Mouse (Mus musculus): Measurements from ENCODE around the gene Gpx4. TPM values are rescaled to one million over a fixed set of nuclear protein-coding genes. Genes with fewer than 3 reads are reported as not detected.

Gene Gpx4
- 475 and 534 TPM in 2 replicates for polyA plus RNA-seq (2014; fragmentation: Nextera tagmentation; extraction: Ambion mirVana)

DNA sequence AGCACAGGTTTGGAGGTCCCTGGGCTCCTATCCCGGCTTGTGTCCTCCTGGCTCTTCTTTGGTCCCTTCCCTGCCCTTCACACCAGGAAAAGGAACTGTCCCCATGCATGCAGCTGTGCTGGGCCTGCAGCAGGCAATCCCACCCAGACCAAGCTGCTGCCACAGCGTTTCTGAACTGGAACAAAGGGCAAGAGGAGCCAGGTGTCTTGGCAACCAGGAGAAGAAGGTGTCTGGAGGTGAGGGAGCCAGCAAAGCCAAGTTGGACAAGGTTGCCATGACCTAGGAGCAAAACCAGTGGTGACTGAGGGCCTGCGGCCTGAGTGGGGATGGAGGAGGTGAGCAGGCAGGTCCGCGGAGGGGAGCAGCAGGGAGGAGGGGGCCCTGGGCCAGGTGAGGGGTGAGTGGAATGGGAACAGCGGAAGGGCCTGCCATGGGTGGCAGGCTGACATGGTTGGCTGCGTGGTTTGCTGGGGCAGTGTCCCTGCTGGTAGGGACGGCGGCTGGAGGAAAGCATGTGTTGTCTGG, at the start of gene Gpx4:
TSS of gene Gpx4 (plus strand) at position 126 of the 525 bp plus-strand sequence.
- WGBS = 43% methylated on average over 9 of the region's 9 CpGs
- Histone ChIP-seq H3K4me3 (ENCODE audit: low read depth, low read length) (no peak within 1 kb of the TSS), H3K36me3 (ENCODE audit: control insufficient read depth, insufficient read depth, low read length) (no peaks in the 10 kb centered on the region), H3K27ac (replicated peaks; ENCODE audit: low read depth, low read length) (0 out of 2 replicates have a peak within 1 kb of the TSS, but pooled peaks have one; percentile 47), H3K27me3 (ENCODE audit: control insufficient read depth, insufficient read depth, low read length) (no peaks in the 10 kb centered on the region), H3K4me1 (ENCODE audit: control insufficient read depth, insufficient read depth, low read length) (peaks cover 9% of the 10 kb centered on the region; the same call in 1 of the 2 replicates), H3K4me2 (ENCODE audit: low read depth, severe bottlenecking) (no peak within 1 kb of the TSS), H3K9me3 (ENCODE audit: control insufficient read depth, low read length) (no peaks in the 10 kb centered on the region), H3K9ac (ENCODE audit: low read length) (no peak within 1 kb of the TSS)
- DNase-seq (ENCODE audit: low spot score) (no peak), ATAC-seq (ENCODE audit: insufficient number of reproducible peaks, low FRiP score, low TSS enrichment, low read depth) (no peak)

DNA sequence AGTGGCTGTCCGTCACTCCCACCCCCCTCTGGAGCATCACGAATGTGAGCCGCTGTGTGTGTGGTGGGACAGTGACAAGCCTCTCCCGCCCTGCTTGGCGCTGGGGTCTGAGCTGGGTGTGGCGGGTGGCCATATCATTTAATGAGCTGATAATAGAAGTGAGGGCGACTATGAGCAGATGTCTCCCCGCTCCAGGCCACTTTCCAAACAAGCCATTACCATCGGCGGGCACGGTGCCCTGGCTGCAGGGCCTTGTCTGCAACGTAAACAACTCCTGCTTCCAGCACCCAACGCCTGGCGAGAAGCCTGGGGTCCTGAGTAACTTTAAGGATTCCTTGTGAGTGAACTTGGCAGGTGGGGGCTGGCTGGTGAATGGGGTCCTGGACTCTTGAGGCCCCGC, 49.1 kb upstream of the Gpx4 start:
- no peak overlapping the region for H3K9ac ChIP-seq (ENCODE audit: low read length)
- no peak overlapping the region for H3K27ac ChIP-seq (replicated peaks; ENCODE audit: low read depth, low read length)
- H3K4me3 ChIP-seq (ENCODE audit: low read depth, low read length) = peak overlapping the region; percentile 32; the same call in 1 of the 2 replicates
- peaks cover 15% of the 10 kb centered on the region; the same call in 1 of the 2 replicates for H3K36me3 ChIP-seq (ENCODE audit: control insufficient read depth, insufficient read depth, low read length)
- H3K4me2 ChIP-seq (ENCODE audit: low read depth, severe bottlenecking) = peak overlapping the region; percentile 65
- ATAC-seq (ENCODE audit: insufficient number of reproducible peaks, low FRiP score, low TSS enrichment, low read depth) = no peak
- WGBS = 7% methylated on average over 15 of the region's 15 CpGs
- DNase-seq (ENCODE audit: low spot score) = no peak
- H3K27me3 ChIP-seq (ENCODE audit: control insufficient read depth, insufficient read depth, low read length) = peaks cover 18% of the 10 kb centered on the region
- no peaks in the 10 kb centered on the region for H3K9me3 ChIP-seq (ENCODE audit: control insufficient read depth, low read length)
- peaks cover 9% of the 10 kb centered on the region for H3K4me1 ChIP-seq (ENCODE audit: control insufficient read depth, insufficient read depth, low read length)

- no peak overlapping the region for H3K9ac ChIP-seq (ENCODE audit: low read length)
- no peak for ATAC-seq (ENCODE audit: insufficient number of reproducible peaks, low FRiP score, low TSS enrichment, low read depth)
- whole genome bisulfite sequencing = 69% methylated on average over 9 of the region's 9 CpGs
Measured at GRCm38 (mm10) chr10:80001945-80002344, 45.0 kb upstream of the Gpx4 start.

GRCm38 (mm10) chr10:80002829-80003228, 44.1 kb upstream of the Gpx4 start:
- DNase-seq (ENCODE audit: low spot score) = no peak
- no peaks in the 10 kb centered on the region for H3K36me3 ChIP-seq (ENCODE audit: control insufficient read depth, insufficient read depth, low read length)
- WGBS = 22% methylated on average over 21 of the region's 21 CpGs
- H3K27ac ChIP-seq (replicated peaks; ENCODE audit: low read depth, low read length) = no peak overlapping the region
- no peak overlapping the region for H3K9ac ChIP-seq (ENCODE audit: low read length)
- H3K9me3 ChIP-seq (ENCODE audit: control insufficient read depth, low read length) = no peaks in the 10 kb centered on the region
- peaks cover 23% of the 10 kb centered on the region for H3K27me3 ChIP-seq (ENCODE audit: control insufficient read depth, insufficient read depth, low read length)
- no peak for ATAC-seq (ENCODE audit: insufficient number of reproducible peaks, low FRiP score, low TSS enrichment, low read depth)
- H3K4me1 ChIP-seq (ENCODE audit: control insufficient read depth, insufficient read depth, low read length) = peaks cover 11% of the 10 kb centered on the region
- no peak overlapping the region for H3K4me3 ChIP-seq (ENCODE audit: low read depth, low read length)
- H3K4me2 ChIP-seq (ENCODE audit: low read depth, severe bottlenecking) = peak overlapping the region; percentile 15; the same call in 1 of the 2 replicates

More at GRCm38 (mm10) chr10:80001945-80002344, 45.0 kb upstream of the Gpx4 start:
- Histone ChIP-seq H3K4me1 (ENCODE audit: control insufficient read depth, insufficient read depth, low read length) (peaks cover 14% of the 10 kb centered on the region), H3K4me2 (ENCODE audit: low read depth, severe bottlenecking) (no peak overlapping the region), H3K27me3 (ENCODE audit: control insufficient read depth, insufficient read depth, low read length) (peaks cover 23% of the 10 kb centered on the region), H3K4me3 (ENCODE audit: low read depth, low read length) (0 out of 2 replicates have a peak overlapping the region, but pooled peaks have one; percentile 12), H3K27ac (replicated peaks; ENCODE audit: low read depth, low read length) (no peak overlapping the region), H3K9me3 (ENCODE audit: control insufficient read depth, low read length) (no peaks in the 10 kb centered on the region), H3K36me3 (ENCODE audit: control insufficient read depth, insufficient read depth, low read length) (no peaks in the 10 kb centered on the region)
- no peak for DNase-seq (ENCODE audit: low spot score)

GRCm38 (mm10) chr10:80003374-80004232, 43.4 kb upstream of the Gpx4 start:
- DNase-seq (ENCODE audit: low spot score) = no peak
- Histone ChIP-seq H3K27me3 (ENCODE audit: control insufficient read depth, insufficient read depth, low read length) (peaks cover 17% of the 10 kb centered on the region), H3K27ac (replicated peaks; ENCODE audit: low read depth, low read length) (no peak overlapping the region)

DNA sequence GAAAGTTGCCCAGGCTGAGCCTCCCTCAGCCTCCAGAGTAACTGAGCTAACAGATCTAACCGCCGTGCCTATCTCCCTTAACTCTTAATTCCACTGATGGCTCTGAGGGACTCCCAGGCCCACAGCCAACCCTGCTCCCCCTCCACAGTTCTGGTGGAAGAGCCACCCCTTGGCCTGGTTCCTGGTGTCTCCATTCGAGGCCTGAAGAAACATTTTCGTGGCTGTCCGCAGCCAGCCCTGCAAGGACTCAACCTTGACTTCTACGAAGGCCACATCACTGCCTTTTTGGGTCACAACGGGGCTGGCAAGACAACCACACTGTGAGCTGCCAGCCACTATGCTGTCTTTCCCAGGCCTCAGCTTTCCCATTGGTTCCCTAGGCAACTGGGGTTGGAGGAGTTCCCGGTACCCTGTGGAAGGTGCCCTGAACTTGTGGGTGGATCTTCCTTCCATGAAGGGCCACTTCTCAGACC, 42.7 kb upstream of the Gpx4 start:
- no peaks in the 10 kb centered on the region for H3K9me3 ChIP-seq (ENCODE audit: control insufficient read depth, low read length)
- no peak overlapping the region for H3K27ac ChIP-seq (replicated peaks; ENCODE audit: low read depth, low read length)
- WGBS = 87% methylated on average over 8 of the region's 8 CpGs
- H3K9ac ChIP-seq (ENCODE audit: low read length) = no peak overlapping the region
- no peaks in the 10 kb centered on the region for H3K36me3 ChIP-seq (ENCODE audit: control insufficient read depth, insufficient read depth, low read length)
- no peak overlapping the region for H3K4me3 ChIP-seq (ENCODE audit: low read depth, low read length)
- H3K27me3 ChIP-seq (ENCODE audit: control insufficient read depth, insufficient read depth, low read length) = peaks cover 17% of the 10 kb centered on the region
- peaks cover 8% of the 10 kb centered on the region for H3K4me1 ChIP-seq (ENCODE audit: control insufficient read depth, insufficient read depth, low read length)
- H3K4me2 ChIP-seq (ENCODE audit: low read depth, severe bottlenecking) = no peak overlapping the region
- no peak for DNase-seq (ENCODE audit: low spot score)
- no peak for ATAC-seq (ENCODE audit: insufficient number of reproducible peaks, low FRiP score, low TSS enrichment, low read depth)

More at GRCm38 (mm10) chr10:80003374-80004232, 43.4 kb upstream of the Gpx4 start:
- ATAC-seq (ENCODE audit: insufficient number of reproducible peaks, low FRiP score, low TSS enrichment, low read depth) = no peak
- Histone ChIP-seq H3K4me1 (ENCODE audit: control insufficient read depth, insufficient read depth, low read length) (peaks cover 8% of the 10 kb centered on the region), H3K9me3 (ENCODE audit: control insufficient read depth, low read length) (no peaks in the 10 kb centered on the region), H3K4me3 (ENCODE audit: low read depth, low read length) (no peak overlapping the region), H3K4me2 (ENCODE audit: low read depth, severe bottlenecking) (no peak overlapping the region), H3K9ac (ENCODE audit: low read length) (no peak overlapping the region), H3K36me3 (ENCODE audit: control insufficient read depth, insufficient read depth, low read length) (no peaks in the 10 kb centered on the region)
- WGBS = 61% methylated on average over 9 of the region's 9 CpGs

DNA sequence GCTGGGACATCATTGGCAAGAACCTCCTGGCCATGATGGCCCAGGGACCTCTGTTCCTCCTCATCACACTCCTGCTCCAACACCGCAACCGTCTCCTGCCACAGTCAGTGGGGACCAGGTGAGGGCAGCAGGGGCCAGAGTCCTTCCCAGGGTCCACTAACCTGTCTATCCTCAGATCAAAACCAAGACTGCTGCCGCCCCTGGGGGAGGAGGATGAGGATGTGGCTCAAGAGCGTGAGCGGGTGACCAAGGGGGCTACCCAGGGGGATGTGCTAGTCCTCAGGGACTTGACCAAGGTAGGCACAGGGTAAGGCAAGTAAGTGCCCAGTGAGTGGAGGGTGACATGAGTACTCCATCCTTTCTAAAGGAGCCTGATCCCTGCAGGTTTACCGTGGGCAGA, 35.2 kb upstream of the Gpx4 start:
- DNase-seq (ENCODE audit: low spot score) = no peak
- Histone ChIP-seq H3K4me2 (ENCODE audit: low read depth, severe bottlenecking) (no peak overlapping the region), H3K4me1 (ENCODE audit: control insufficient read depth, insufficient read depth, low read length) (no peaks in the 10 kb centered on the region; the same call in 1 of the 2 replicates), H3K27me3 (ENCODE audit: control insufficient read depth, insufficient read depth, low read length) (peaks cover 45% of the 10 kb centered on the region), H3K9me3 (ENCODE audit: control insufficient read depth, low read length) (peaks cover 6% of the 10 kb centered on the region; the same call in 1 of the 2 replicates), H3K36me3 (ENCODE audit: control insufficient read depth, insufficient read depth, low read length) (no peaks in the 10 kb centered on the region), H3K9ac (ENCODE audit: low read length) (no peak overlapping the region), H3K27ac (replicated peaks; ENCODE audit: low read depth, low read length) (no peak overlapping the region), H3K4me3 (ENCODE audit: low read depth, low read length) (no peak overlapping the region)
- 78% methylated on average over 6 of the region's 6 CpGs for WGBS
- ATAC-seq (ENCODE audit: insufficient number of reproducible peaks, low FRiP score, low TSS enrichment, low read depth) = no peak

DNA sequence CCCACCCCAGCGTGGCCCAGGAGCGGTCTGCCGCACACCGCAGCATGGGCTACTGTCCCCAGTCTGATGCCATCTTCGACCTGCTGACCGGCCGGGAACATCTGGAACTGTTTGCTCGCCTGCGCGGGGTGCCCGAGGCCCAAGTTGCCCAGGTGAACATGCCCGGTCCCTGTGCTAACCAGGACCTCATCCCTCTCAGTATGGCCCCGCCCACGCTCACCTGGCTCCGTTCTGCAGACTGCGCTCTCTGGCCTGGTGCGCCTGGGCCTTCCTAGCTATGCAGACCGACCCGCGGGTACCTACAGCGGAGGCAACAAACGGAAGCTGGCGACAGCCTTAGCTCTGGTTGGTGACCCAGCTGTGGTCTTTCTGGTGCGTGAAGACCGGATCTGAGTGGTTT, 33.4 kb upstream of the Gpx4 start:
- H3K4me3 ChIP-seq (ENCODE audit: low read depth, low read length) = no peak overlapping the region
- 0 out of 2 replicates have a peak overlapping the region, but pooled peaks have one; percentile 18 for H3K9ac ChIP-seq (ENCODE audit: low read length)
- DNase-seq (ENCODE audit: low spot score) (no peak), ATAC-seq (ENCODE audit: insufficient number of reproducible peaks, low FRiP score, low TSS enrichment, low read depth) (peak; percentile 23; the same call in 1 of the 2 replicates)
- no peaks in the 10 kb centered on the region; the same call in 1 of the 2 replicates for H3K4me1 ChIP-seq (ENCODE audit: control insufficient read depth, insufficient read depth, low read length)
- H3K27ac ChIP-seq (replicated peaks; ENCODE audit: low read depth, low read length) = no peak overlapping the region
- no peak overlapping the region for H3K4me2 ChIP-seq (ENCODE audit: low read depth, severe bottlenecking)
- H3K36me3 ChIP-seq (ENCODE audit: control insufficient read depth, insufficient read depth, low read length) = no peaks in the 10 kb centered on the region
- H3K27me3 ChIP-seq (ENCODE audit: control insufficient read depth, insufficient read depth, low read length) = peaks cover 45% of the 10 kb centered on the region
- 27% methylated on average over 25 of the region's 25 CpGs for WGBS
- H3K9me3 ChIP-seq (ENCODE audit: control insufficient read depth, low read length) = peaks cover 6% of the 10 kb centered on the region; the same call in 1 of the 2 replicates

Data from limb, embryonic 11.5 days (tissue).